Mouse (Mus musculus): ENCODE results near the gene Draxin.

GRCm38 (mm10) chr4:148173811-148174494 is 43.5 kb upstream of the Draxin start:
- no peak for TF ChIP-seq CTCF (IDR thresholded peaks at IDR 0.05; ENCODE audit: borderline replicate concordance, insufficient read depth, low read length)
- no peak for TF ChIP-seq POLR2A (IDR thresholded peaks at IDR 0.05; ENCODE audit: low read depth, low read length)

Data from embryonic fibroblast, embryonic 13.5 days (primary cell).